Mouse (Mus musculus) CH12F3 (cell line): ENCODE data around the gene Inpp5e.

Source experiments
- in situ Hi-C: fragments of 300-500 bp; cut with MboI; formaldehyde crosslinking; loops from 2 replicates; pipeline ENCODE4 v1.14.3; 2020; ENCODE audit warnings: low sequenced_read_pairs

Inpp5e gene

DNA sequence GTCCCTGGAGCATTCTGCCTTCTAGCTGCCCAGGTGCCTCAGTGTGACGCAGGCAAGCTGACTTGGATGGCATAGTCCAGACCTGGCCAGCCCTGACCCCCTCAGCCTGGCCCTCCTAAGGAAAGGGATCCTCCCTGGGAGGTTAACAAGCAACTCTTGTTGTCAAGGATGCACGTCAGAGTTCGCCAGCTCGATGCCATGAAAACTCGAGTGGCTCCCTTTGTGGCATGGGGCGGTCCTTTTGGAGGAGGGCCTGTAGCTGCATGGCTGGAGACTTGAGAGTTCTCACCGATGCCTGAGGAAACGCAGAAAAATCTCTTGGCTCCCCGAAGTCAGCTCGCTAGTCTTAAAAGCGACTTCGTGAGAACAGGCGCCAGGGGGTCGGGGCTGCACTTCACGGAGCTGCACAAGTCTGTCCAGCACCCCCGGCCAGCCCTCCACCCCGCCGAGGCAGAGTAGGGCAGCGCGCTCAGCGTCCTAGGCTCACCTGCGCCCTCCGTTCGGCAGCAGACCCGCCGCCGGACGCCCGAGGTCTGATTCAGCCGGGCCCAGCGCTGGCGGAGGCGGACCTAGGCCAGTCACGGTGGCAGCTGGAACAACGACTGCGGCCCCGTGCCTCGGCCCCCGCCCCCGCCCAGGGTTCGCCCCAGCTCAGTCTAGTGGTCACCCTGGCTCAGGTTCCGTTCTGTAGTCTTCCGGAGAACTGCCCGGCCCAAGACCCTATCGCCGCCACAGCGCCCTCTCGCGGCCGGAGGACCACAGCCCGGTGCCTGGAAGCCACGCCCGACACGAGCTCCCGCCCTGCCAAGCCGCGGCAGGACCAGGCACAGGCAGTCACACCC, at the start of gene Inpp5e:
Inpp5e (minus strand) TSS at position 689 of the 842 bp plus-strand sequence.
- in situ Hi-C loops = no loop called here

DNA sequence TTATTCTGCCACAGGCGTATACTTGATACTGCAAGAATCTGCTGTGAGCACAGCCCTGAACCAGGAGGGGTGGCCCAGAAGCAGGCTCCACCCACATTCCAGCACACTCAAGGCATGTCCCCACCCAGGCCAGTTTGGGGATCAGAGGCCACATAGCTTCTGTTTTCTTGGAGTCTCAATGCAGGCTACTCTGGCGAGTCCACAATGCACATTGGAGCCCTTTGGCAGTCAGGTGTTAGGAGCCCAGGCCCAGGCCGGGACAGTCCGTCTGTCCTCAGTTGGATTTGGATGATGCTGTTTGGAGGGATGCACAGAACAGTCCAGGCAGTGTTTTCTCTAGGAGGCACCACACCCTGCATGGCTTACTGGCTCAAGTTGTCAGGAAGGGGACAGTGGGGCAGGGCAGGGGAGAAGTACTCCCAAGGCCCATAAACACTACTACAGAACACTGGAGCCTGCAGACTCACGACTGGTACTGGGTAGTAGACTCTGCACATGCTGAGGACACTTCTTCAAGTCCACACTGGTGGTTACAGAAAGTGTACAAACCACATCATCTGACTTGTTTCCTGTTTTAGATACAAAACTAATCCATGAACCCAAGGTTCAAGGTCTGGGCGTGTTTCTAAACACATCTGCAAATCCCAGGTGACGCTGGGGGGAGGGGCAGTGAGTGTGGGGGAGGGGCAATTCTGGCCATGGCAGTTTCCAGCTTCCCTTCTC, 49.6 kb upstream of the Inpp5e start:
- in situ Hi-C loops = no loop called here

- in situ Hi-C loops = loop anchor here (5.0 kb wide), 1 partner anchor 113 kb away; no protein-coding TSS in a partner anchor
Measured at GRCm38 (mm10) chr2:26449121-26450060, 40.4 kb upstream of the Inpp5e start.

DNA sequence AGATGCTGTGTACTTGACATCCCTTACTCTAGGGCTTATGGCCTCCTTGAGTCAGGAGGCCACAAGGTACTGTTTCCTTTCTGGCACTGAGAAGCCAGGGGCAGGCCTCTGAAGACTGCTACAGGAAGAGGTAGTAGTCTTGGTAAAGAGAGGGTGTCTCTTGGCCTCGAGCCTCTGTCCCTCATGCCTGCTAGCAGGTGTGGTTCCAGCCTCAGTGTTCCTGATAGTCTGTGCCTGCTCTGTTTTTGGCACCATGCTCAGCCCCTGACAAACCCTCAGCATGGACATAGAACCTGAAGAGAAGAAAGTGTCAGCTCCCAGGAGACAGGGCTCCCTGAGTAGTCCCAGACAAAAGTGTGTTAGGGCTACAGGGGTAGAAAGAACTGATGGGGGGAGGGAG, 38.4 kb upstream of the Inpp5e start:
- in situ Hi-C loops = no loop called here

- in situ Hi-C loops = no loop called here
Measured at GRCm38 (mm10) chr2:26446671-26447070, 37.7 kb upstream of the Inpp5e start.

DNA sequence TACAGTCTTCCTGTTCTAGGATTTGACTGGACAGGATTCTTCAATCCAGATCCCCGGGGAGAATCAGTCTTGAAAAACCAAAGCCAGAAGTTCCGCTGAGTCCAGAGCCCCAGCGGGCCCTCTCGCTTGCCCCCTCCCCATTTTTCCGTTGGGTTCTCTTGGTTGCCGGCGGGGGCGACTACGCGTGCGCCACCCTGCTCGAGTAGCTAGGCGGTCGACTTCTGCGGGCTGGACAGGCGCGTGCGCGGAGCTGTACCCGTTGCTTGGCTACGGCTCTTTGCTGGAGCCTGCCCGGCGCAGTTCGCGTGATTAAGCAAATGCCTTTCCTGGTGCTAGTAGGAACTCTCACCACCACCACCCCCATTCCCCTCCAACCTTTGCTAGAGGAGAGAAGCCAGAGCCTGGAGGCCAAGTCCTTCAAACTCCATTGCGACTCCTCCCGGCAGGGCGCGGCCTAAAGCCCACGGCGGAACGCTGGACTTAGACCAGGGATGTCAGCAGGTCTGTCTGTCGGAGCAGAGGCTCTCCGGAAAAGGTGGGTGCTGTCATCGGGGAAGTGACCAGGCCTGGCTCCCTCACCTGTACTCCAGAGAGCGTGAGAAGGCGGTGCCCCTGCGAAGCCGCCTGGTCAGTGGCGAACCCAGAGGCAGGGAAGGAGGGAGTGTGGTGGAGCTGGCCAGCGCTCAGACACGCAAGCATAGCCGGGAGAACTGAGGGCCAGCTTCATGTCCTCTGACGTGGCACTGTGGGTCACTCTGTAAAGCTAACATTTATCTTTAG, 36.9 kb upstream of the Inpp5e start:
- in situ Hi-C loops = no loop called here

DNA sequence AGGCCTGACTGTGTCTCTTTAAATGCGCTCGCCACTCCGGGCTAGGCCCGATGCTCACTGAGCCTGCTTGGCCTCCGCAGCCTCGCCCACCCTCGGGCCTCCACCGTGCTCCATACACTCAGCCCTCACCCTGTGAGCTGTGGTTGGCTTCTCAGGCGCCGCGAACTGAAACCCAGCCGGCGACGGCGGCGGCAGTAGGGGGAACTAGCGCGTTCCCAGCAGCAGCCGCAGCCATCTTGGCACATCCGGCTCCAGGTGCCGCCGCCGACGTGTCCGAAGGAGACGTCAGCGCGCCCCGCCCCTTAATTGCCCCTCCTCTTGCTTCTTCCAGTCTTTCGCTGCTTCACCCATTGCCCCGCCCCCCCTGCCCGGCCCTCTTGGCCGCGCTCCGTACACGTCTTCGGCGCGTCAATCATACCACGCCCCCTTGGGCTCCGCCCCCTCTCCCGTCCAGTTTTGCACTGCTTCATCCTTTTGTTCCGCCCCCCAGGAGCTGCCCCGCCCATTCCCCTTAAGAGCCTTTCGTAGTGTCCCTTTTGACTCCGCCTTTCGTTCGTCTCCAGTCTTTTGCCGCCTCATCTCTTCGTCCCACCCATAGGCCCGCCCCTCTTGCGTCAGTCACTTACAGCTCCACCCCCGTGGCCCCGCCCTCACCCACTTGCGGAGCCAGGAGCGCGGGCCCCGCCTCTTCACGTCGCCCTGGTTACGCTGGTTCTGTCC, 36.1 kb upstream of the Inpp5e start, which contains the start of gene Sec16a:
Sec16a (minus strand) TSS at position 271 of the 720 bp plus-strand sequence.
- in situ Hi-C loops = no loop called here

GRCm38 (mm10) chr2:26444368-26444767, 35.4 kb upstream of the Inpp5e start:
- in situ Hi-C loops = no loop called here

- in situ Hi-C loops = no loop called here
Measured at GRCm38 (mm10) chr2:26443876-26444275, 34.9 kb upstream of the Inpp5e start.

GRCm38 (mm10) chr2:26442843-26443242, 33.8 kb upstream of the Inpp5e start:
- in situ Hi-C loops = no loop called here

DNA sequence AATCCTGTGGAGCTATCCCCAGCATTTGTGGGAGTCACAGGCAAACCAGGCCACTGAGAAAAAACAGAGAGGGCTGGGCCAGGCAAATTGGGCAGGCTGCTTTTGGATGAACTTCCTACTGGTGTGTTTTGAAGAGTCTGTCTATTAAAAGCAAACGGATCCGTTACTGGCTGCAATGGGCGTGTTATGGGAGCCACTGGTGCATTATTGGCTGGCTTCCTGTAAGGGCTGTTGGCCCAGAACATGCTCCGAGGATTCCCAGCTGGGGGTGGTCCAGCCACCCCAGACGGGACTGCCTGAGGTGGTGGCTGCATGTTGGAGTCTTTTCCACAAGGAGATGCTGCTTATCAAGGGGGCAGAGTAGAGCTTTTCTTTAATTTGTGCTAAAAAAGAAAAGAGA, 32.7 kb upstream of the Inpp5e start:
- in situ Hi-C loops = no loop called here

DNA sequence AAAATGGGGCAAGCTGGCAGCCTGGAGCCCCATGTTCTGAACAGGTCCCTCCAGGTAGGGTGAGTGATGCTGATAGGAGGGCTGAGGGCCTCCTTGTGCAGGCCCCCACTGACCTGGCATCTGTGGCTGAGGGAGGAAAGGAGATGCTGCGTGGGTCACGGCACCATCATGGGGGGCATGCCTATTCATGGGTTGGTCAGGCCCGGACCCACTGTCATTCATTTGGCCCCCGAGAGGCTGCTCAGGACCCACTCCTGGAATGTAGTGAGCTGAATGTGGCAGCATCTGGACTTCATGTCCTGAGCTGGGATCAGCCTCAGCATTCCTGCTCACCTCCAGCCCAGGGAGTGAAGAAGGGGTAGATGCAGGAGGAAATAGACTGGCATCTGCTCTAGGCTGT, 32.3 kb upstream of the Inpp5e start:
- in situ Hi-C loops = no loop called here

DNA sequence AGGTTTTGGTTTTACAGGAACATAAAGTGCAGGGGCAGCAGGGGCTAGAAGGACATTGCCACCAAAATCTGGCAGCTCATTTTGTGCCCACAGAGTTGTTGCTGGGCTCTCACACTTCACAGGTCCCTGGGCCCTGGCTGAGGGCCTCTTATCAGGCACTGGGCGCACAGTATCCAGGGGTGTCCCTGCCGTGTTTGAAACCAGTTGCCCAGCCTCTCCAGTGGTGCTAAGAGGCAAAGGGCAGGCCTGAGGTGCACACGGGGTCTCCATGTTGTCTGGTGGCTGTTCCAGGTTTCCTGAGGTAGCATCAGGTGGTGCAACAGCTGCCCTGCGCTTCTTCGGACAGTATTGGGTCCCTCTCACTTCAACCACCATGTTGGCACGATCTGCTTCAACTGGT, 30.7 kb upstream of the Inpp5e start:
- in situ Hi-C loops = no loop called here

- in situ Hi-C loops = no loop called here
Measured at GRCm38 (mm10) chr2:26438373-26438772, 29.4 kb upstream of the Inpp5e start.

DNA sequence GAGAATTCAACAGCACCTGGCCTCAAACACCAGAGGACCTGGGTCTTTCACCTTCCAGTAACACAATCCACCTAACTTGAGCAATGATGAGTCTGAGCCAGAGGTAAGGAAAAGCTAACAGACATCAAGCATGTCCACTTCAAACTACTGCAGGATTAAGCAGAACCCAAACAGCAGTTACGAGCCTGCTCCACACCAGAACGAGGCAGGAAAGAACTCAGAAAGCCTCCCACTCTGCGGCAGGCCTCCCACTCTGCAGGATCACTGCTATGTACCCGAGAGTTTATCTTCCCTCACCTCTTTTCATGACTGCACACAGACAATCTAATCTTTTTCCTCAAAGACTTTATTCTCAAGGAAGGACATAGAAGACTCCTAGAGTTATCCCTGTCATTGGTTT, 28.2 kb upstream of the Inpp5e start:
- in situ Hi-C loops = no loop called here

DNA sequence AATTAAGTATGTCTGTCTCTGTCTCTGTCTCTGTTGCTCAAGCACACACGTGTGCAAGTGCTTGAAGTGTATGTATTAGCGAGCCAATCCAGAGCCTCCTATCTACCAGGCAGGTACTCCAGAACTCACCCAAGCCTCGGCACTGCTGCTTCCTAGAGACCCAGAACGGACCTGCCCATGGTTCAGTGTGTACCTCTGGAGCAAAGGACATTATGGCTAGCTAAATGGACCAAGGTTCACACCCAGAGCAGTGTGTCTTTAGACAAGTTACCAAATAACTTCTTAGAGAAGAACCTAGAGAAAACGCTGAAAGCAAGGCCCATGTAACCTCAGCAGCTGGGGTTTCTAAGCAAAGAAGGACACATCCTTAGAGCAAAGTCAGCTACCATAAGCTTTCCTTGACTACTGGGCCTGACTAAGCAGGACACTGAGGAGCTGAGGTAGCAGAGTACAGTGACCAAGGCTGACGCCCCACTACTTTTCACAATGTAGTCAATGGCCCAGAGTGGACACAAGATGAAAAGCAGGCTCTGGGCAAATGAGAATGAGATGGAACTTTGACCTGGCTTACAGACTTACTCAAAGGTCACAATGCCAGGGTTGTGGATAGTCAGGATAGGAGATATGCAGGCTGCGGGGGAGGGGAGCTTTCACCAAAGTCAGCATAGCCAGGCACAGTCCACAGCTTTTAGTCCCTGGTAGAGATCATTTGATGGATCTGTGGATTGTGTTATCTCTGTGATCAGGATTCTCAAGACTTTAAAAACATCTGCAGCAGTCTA, 26.0 kb upstream of the Inpp5e start:
- in situ Hi-C loops = no loop called here

GRCm38 (mm10) chr2:26429851-26430250, 20.8 kb upstream of the Inpp5e start:
- in situ Hi-C loops = no loop called here

DNA sequence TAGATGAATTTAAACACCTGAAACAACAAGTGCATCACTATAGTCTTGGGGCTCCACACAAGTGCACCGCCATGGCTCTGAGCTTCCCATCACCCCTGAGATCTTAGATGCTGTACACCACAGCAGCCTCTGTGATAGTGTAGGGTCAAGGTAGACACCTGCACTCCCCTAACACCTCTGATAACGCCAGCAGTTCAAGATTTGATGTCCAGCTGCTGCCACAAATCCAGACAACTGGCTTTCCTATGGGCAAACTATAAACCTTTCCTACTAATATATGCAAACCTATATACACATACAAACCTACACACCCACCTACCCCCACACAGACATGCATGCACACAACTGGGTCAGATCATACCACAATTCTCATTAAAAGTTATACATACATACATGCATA, 15.5 kb upstream of the Inpp5e start:
- in situ Hi-C loops = no loop called here

DNA sequence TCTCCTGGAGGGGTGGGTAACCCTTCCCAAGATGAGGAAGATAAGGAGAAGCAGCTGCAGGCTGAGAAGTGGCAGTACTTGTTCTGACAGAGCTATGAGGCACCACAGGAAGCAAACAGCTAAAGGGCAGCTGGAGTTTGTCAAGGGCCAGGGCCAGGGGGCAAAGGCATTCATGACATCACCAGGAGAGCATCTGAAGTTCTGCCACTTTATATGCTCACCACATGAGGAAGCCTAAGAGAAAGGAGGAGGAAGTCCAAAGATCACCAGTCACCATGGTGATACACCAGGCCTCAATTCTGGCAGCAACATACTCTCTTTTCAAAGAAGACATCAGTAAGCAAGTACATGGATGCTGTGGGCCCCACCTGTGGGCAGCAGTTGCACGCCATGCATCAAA, 14.1 kb upstream of the Inpp5e start:
- in situ Hi-C loops = no loop called here
